In the genomic region with DNA sequence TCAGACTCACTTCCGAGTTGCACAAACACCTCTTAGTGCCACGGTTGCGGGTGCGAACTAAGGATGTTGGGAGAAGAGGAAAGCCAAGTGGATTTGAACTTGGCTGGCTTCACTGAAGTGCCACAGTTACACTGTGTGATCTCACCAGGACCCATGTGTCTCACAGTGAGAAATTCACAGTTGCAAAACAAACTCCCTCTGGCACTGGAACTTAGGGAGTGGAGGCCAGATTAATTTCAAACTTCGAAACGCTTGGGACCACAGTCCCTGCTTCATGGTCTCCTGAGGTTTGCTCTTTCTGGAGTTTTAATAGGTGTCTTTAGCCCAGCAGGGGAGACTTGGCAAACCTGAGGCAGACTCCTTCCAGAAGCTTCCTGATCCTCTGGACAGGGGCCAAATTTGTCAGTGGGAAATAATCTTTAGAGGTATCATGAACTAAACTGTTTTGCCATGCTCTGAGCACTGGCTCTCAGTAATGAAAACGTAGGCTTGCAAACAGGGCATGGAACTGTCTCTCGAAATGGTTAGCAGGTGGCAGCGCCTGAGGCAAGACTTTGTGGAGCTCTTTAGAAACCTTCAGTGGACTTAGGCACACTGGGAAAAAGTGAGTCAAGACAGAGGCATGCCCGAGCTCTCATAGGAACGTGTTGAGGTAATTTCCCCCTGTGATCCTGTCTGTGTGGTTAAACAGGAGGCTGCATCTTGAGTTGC, we compare ENCODE assay signal across 9 mouse cellular contexts.
DNase-seq lines count a peak whose midpoint lies in the region; ATAC-seq lines count a peak whose summit lies in the region.
"Had no signal": no experiment of that assay in that cellular context is flagged by ENCODE, and none has a peak within 500 bp of the region (broad histone marks: within the 10 kb centered on the region; RNA-seq: fewer than 3 reads in every experiment).

No protein-coding gene starts in this region.

- H3K27ac ChIP-seq in limb, embryonic 13.5 days, result peak overlapping the region; percentile 61; the same call in 1 of the 2 replicates
- no peak overlapping the region for H3K27ac ChIP-seq in limb, embryonic 10.5 days
- peak overlapping the region; percentile 62 for H3K27ac ChIP-seq in embryonic facial prominence, embryonic 13.5 days
- H3K27ac ChIP-seq in heart, embryonic 15.5 days, result peak overlapping the region; percentile 55
- H3K27ac ChIP-seq in hindbrain, embryonic 12.5 days, result no peak overlapping the region
- H3K27ac ChIP-seq: liver, embryonic 15.5 days had no signal

- H3K4me3 ChIP-seq in limb, embryonic 13.5 days, result no peak overlapping the region
- no peak overlapping the region for H3K4me3 ChIP-seq in limb, embryonic 10.5 days
- no peak overlapping the region for H3K4me3 ChIP-seq in embryonic facial prominence, embryonic 13.5 days
- no peak overlapping the region for H3K4me3 ChIP-seq in heart, embryonic 15.5 days
- H3K4me3 ChIP-seq in hindbrain, embryonic 12.5 days, result no peak overlapping the region
- H3K4me3 ChIP-seq: liver, embryonic 15.5 days had no signal

- no peak overlapping the region for H3K4me2 ChIP-seq in limb, embryonic 13.5 days (replicated peaks)
- H3K4me2 ChIP-seq in embryonic facial prominence, embryonic 13.5 days, result no peak overlapping the region
- H3K4me2 ChIP-seq in heart, embryonic 15.5 days, result no peak overlapping the region
- H3K4me2 ChIP-seq in hindbrain, embryonic 12.5 days (replicated peaks), result no peak overlapping the region
- H3K4me2 ChIP-seq: liver, embryonic 15.5 days had no signal

- no peaks in the 10 kb centered on the region for H3K9me3 ChIP-seq in limb, embryonic 13.5 days
- H3K9me3 ChIP-seq in limb, embryonic 10.5 days (replicated peaks), result no peaks in the 10 kb centered on the region
- H3K9me3 ChIP-seq in embryonic facial prominence, embryonic 13.5 days, result no peaks in the 10 kb centered on the region
- H3K9me3 ChIP-seq in heart, embryonic 15.5 days (replicated peaks), result no peaks in the 10 kb centered on the region
- no peaks in the 10 kb centered on the region for H3K9me3 ChIP-seq in hindbrain, embryonic 12.5 days (replicated peaks)
- H3K9me3 ChIP-seq: liver, embryonic 15.5 days had no signal

- no peak for DNase-seq in limb, embryonic 10.5 days (ENCODE audit: low spot score)
- DNase-seq in lung, postnatal 14 days, result peak; percentile 34
- no peak for DNase-seq in right cerebral cortex, postnatal 4 days
- no peak for DNase-seq in testis, postnatal 14 days (ENCODE audit: low spot score)

- WGBS in limb, embryonic 13.5 days, result 50% methylated on average over 11 of the region's 11 CpGs
- WGBS in limb, embryonic 10.5 days, result 80% methylated on average over 11 of the region's 11 CpGs
- 51% methylated on average over 11 of the region's 11 CpGs for whole genome bisulfite sequencing in embryonic facial prominence, embryonic 13.5 days
- 63% methylated on average over 11 of the region's 11 CpGs for WGBS in heart, embryonic 15.5 days
- WGBS in hindbrain, embryonic 12.5 days, result 83% methylated on average over 11 of the region's 11 CpGs

- H3K9ac ChIP-seq in limb, embryonic 13.5 days, result no peak overlapping the region
- no peak overlapping the region for H3K9ac ChIP-seq in embryonic facial prominence, embryonic 13.5 days
- no peak overlapping the region for H3K9ac ChIP-seq in heart, embryonic 15.5 days
- H3K9ac ChIP-seq in hindbrain, embryonic 12.5 days, result no peak overlapping the region
- H3K9ac ChIP-seq: liver, embryonic 15.5 days had no signal

- peak; percentile 65 for ATAC-seq in limb, embryonic 13.5 days (ENCODE audit: low FRiP score, low read depth)
- ATAC-seq in embryonic facial prominence, embryonic 13.5 days (ENCODE audit: insufficient number of reproducible peaks, insufficient read depth, low FRiP score, low TSS enrichment, low read depth), result no peak
- no peak for ATAC-seq in heart, embryonic 15.5 days (replicated peaks; ENCODE audit: insufficient number of reproducible peaks, insufficient read depth, low FRiP score, low read depth)
- no peak for ATAC-seq in hindbrain, embryonic 12.5 days (ENCODE audit: low FRiP score)

- H3K36me3 ChIP-seq in limb, embryonic 13.5 days, result no peaks in the 10 kb centered on the region
- no peaks in the 10 kb centered on the region for H3K36me3 ChIP-seq in limb, embryonic 10.5 days
- no peaks in the 10 kb centered on the region for H3K36me3 ChIP-seq in embryonic facial prominence, embryonic 13.5 days
- no peaks in the 10 kb centered on the region for H3K36me3 ChIP-seq in heart, embryonic 15.5 days
- H3K36me3 ChIP-seq in hindbrain, embryonic 12.5 days, result no peaks in the 10 kb centered on the region
- H3K36me3 ChIP-seq: liver, embryonic 15.5 days had no signal

- H3K27me3 ChIP-seq in limb, embryonic 13.5 days, result no peaks in the 10 kb centered on the region
- no peaks in the 10 kb centered on the region for H3K27me3 ChIP-seq in limb, embryonic 10.5 days (ENCODE audit: low read depth, poor library complexity, severe bottlenecking)
- H3K27me3 ChIP-seq in embryonic facial prominence, embryonic 13.5 days, result no peaks in the 10 kb centered on the region
- no peaks in the 10 kb centered on the region for H3K27me3 ChIP-seq in heart, embryonic 15.5 days
- no peaks in the 10 kb centered on the region for H3K27me3 ChIP-seq in hindbrain, embryonic 12.5 days
- H3K27me3 ChIP-seq: liver, embryonic 15.5 days had no signal

- peaks cover 29% of the 10 kb centered on the region for H3K4me1 ChIP-seq in limb, embryonic 13.5 days
- peaks cover 12% of the 10 kb centered on the region for H3K4me1 ChIP-seq in limb, embryonic 10.5 days
- H3K4me1 ChIP-seq in embryonic facial prominence, embryonic 13.5 days, result peaks cover 23% of the 10 kb centered on the region
- peaks cover 22% of the 10 kb centered on the region for H3K4me1 ChIP-seq in heart, embryonic 15.5 days (replicated peaks)
- no peaks in the 10 kb centered on the region for H3K4me1 ChIP-seq in hindbrain, embryonic 12.5 days
- H3K4me1 ChIP-seq: liver, embryonic 15.5 days had no signal

Comparison
In these comparisons a context has a peak if more than half of its experiments do, and no peak if none do; other contexts are left out.
1. H3K27ac ChIP-seq: peak in limb, embryonic 13.5 days (single experiment), embryonic facial prominence, embryonic 13.5 days (single experiment) and heart, embryonic 15.5 days (single experiment); none in limb, embryonic 10.5 days (single experiment) and hindbrain, embryonic 12.5 days (single experiment).